Mouse (Mus musculus): ENCODE data around the gene Ffar2.

Gene Ffar2

DNA sequence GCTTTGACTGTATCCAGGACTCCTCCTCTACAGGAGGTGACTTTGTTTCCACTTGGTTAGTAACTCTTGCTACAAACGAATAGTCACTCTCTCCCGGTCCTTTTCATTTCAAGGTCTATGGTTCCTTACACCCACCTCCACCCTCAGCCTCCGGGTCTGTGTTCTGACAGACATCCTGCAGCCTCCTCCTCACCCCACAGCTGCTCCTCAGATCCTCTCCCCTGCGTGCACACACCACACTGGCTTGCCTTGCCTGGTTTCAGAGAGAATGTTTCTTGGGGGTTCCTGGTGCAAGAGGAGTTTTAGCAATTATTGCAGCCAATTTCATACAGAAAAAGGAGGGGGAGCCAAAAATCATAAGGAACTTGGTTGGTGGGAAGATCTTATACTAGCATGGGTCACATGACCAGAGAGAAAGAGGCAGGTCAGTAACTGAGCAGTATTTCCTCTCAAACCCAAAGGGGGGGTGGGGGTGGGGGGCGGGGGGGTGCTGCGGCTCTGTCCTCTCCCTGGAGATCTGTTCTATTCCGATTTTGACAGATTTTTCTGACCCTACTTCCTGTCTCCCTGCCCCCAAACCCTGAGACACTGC lies 2.6 kb downstream of the Ffar2 start:
- DNase-seq: peak in 1 of 2 experiments; percentile 23

DNA sequence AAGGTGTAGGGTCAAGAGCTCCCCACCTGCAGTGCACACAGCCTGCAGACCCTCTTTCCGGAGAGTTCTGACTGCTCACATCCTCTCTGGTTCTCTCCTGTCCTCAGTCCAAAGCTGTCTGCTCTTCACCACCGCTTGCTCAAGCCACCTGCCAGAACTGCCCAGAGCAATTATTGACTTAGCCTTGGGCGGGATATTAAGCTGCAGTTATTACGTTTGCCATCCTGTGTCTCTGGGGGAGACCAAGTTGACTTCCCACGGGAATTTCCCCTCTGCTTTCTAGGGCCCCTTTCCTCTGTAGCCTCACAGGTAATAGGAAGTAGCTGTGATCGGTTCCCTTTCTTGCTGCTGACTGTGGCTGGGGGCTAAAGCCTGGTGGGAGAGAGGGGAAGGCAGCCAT lies 3.4 kb downstream of the Ffar2 start:
- DNase-seq: peak in 1 of 2 experiments; percentile 31

DNA sequence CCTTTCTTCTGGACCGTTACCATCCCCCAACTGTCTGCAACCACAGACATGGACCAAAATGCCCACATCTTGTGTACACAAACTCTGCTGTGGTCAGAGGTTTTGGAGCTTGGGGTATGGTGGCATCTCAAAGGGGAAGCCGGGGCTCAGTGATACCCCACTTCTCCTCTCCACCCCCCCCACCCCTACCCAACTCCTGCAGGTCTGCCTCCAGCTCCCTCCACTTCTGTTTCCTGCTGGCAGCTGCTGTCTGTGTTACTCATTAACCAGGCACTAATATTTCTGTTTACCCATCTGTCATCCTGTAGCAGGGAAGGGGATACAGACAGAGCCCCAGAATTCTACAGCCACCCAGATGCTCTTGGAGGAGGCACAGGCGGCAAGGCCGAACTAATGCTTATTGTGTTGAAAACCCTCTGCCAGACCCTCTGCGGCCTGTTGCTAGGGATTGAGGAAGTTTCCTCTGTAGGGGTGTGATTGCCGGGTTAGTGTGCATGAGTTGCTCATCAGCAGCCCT lies 11.2 kb downstream of the Ffar2 start:
- no peak for DNase-seq

DNA sequence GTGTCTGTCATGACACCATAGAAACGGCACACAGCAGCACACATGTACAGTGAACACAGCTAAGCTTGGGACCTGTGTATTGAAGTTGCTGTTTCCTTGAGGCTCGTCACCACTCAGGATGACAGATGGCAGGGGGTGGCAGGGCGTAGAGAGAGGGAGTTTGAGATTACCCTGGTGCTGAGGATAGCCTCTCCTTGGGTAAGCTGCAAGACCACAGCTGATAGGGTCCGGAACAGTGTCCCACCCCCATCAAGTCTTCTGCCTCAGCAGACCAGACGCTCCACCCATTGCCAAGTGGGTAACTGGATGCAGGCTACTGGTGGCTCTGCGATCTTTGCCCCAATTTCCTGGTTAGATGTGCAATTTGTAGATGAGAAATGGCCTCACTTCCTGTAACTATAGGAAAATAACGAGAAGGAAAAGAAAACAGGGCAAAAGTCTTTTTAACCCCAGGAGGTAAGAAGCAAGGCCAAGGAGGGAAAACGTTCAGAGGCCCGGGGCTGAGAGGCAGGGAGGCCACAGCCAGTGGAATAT lies 11.8 kb downstream of the Ffar2 start:
- DNase-seq: no peak

DNA sequence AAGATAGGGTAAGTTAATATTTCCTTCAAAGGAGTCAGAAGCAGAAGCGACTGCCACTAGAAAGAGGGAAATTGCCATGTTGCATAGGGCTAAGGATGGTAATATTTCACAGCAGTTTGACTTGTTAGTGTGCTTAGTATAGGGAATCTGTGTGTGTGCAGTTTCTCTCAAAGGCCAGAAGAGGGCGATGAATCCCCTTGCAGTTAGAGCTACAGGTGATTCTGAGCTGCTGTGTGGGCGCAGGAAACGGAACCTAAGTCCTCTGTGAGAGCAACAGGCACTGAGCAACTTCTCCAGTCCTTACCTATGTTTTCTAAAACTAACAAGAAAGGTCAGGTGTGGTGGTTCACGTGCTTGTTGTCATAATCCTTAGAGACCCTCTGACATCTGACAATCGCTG lies 13.3 kb downstream of the Ffar2 start:
- peak; percentile 35 for DNase-seq

DNA sequence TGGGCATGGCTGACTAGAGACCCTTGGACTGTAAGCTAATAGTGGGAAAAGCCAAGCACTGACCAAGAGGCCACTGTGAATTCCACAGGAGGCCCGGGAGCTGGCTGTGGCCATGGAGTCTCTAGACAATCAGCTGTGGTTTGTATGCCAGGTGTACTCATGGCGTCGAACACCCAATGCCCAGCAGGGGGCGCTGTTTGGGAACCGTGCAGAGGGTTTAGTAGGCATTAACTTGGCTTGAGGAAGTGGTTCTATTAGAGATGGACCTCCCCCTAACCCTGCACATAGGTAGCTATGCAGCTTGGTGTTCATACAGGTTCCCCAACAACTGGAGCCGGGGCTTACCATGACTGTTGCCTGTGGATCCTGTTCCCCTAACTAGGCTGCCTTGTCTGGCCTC lies 17.7 kb downstream of the Ffar2 start:
- peak; percentile 94 for DNase-seq

DNA sequence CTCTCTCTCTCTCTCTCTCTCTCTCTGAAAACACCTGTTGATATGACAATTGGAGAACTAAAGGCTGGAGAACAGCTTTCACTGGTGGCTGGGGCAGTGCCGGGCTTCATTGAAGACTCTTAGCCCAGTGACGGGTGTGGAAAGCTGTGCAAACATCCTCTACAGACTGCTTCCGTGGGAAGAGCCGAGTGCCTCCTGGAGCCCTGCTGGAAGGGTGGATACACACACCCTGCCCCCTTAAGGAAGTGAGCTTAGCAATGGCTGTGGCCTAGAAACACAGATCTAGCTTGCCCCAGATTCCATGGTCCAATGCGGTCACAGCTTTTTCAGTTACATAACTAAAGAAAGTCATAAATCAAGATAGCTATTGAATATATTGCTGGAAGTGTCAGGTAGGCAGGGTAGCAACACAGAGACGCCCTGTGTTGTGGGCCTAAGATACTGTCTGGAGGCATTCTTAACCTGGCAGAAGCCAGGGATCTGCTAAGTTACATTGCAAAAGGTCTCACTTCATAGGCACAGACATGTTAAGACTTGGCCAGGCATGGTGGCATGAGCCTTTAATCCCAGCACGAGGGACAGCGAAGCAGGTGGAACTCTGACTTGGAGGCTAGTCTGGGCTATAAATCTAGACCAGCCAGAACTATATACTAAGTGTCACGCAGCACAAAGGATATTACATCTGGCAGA lies 19.4 kb downstream of the Ffar2 start:
- DNase-seq: no peak

DNA sequence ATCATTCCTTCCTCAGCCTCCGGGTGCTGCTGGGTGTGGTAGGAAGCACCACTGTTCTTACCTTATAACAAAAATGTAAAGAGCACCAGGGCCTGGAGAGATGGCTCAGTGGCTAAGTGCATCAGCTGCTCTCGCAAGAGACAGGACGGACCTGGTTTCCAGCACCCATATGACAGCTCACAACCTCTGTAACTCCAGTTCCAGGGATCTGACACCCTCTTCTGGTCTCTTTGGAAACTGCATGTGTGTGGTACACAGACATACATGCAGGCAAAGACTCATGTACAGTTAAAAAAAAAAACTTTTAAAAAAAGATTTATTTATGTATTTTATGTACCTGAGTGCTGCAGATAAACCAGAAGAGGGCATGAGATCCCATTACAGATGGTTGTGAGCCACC lies 20.3 kb downstream of the Ffar2 start:
- DNase-seq: no peak

DNA sequence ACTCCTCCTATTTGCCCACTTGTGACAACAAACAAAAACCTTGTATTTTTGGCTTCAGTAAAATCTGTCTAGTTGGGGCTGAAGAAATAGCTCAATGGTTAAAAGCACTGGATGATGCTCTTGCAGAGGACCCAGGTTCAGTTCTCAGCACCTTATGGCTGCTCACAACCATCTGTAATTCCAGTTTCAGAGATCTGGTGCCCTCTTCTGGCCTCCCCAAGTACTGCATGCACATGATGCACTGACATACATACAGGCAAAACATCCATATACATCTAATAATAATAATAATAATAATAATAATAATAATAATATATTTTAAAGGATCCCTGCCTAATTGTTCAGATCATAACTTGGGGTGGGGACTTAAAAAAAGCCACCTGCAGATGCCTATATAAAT lies 22.9 kb downstream of the Ffar2 start:
- peak; percentile 20 to 26 for DNase-seq

DNA sequence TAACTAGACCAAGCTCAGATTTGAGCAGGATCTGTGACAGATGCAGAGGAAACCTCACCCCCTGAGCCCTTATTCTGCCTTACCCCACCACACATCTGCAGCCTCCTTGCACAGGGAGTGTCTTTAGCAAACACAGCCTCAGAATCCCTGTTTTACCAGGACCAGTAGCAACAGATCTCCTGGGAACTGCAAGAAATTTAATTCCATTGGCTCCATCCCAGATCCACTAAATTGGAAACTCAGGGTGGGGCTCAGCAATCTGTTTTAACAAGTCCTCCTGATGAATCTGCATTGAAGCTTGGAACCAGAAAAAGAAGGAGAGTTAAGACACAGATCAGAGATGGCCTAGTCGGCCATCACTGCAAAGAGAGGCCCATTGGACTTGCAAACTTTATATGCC lies 26.8 kb downstream of the Ffar2 start:
- DNase-seq: no peak

DNA sequence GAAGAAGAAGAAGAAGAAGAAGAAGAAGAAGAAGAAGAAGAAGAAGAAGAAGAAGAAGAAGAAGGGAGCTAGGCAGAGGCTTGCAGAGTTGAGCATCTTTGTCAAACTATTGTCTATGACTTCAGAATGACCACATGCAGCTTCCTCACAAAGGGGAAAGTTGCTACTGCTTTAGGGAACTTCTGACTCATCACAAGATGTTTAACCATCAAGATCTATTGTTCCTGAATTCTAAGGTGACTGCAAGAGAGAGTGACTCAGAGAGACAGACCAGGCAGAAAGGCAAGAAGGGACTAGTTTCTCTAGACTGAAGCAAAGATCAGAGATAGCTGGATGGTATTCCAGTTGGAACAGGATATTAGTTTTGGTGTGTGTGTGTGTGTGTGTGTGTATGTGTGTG lies 28.7 kb downstream of the Ffar2 start:
- no peak for DNase-seq

DNA sequence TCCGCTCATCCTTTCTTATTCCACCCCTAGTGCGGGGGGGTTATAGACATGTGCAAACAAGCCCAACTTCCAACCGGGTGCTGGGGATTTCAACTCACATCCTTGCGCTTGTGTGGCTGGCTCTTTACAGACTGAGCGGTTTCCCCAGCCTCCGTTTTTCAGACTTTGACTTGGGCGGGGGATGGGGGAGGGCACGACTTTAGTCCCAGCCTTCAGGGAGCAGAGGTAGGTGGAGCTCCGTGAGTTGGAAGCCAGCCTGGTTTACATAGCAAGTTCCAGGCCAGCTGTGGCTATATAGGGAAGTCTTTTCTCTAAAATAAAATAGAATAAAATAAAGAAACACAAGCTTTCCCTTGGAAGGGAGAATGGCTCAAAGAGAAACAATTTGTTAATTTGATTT lies 31.7 kb downstream of the Ffar2 start:
- no peak for DNase-seq

DNA sequence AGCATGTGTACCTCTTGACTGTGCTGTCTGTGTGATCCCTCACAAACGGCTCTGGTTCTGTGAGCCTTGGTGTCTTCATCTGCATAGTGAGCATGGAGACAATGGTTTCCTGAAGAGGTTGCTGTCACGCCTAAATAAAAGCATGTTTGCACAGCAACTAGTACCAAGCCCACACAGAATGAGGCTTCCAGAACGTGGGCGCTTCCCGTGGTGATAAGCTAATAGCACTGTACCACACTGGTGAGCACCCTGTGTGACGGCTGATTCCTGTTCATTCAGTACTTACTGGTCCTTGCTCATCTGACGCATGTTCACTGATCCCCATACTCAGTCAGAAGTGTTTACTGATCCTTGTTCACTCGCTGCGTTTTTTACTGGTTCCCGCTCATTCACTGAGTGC lies 33.4 kb downstream of the Ffar2 start:
- DNase-seq: no peak

DNA sequence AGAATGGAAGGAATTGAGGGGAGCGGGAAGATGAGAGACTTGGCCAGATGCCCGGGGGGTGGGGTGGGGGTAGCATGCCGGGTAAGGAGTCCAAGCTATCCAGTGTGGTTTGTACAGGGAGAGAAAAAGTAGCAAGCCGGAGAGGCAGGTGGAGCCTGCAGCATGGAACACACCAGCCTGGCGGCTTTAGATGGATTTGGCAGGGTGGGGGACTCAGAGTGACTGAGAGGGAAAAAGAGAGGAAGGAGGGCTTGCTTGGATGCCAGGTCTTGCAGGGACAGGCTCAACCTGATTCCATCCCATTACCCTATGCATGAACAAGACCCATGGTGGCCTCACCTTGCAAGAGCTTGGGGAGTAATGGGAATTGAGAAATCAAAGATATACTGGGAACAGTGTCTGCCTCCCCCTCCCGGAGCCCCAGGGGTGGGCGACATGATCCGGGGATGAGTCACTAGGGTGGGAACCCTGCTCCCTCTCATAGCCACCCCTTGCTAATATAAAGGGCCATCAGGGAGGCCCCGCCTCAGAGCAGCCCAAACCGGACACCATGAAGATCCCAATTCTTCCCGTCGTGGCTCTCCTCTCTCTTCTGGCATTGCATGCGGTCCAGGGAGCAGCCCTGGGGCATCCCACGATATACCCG lies 36.1 kb downstream of the Ffar2 start, which contains the start of gene Krtdap:
TSS of gene Krtdap (plus strand) at position 520 of the 646 bp plus-strand sequence.
- DNase-seq: no peak

DNA sequence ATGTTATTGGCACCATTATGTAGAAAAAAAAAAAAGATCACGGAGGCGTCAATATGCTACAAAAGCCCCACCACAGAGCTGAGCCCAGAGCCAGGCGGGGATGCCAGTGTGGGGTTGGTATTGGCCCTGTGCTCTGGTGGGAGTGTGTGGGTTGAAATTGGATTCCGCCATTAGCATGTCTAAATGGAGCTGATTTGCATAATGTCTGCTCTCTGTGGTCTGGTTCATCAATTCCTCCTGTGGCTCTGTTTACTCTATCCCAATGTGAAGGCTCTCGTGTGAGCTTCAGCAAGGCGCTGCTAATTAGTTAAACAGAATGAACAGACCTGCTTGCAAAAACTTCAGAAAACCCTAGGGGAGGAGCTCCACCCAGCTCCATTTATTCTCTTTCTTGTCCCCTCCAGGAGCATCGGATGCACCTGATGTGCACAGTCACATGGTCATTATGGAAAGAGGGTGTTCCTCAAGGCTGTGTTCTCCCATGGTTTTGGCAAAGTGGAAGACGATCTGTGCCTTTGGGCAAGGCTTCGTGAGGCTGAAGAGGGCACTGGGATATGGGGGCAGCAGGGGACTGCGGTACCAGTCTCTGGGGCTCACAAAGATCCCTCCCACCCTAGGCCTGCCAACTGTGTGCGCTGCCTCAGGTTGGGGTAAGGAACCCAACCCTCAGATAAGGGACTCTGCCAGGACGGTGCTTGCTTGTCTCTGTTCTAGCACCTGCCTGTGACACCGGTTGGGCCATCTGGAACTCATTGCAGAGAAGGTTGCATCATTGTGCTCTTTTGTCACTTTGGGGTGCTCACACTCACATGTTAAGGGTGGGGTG lies 37.6 kb downstream of the Ffar2 start:
- DNase-seq: no peak

DNA sequence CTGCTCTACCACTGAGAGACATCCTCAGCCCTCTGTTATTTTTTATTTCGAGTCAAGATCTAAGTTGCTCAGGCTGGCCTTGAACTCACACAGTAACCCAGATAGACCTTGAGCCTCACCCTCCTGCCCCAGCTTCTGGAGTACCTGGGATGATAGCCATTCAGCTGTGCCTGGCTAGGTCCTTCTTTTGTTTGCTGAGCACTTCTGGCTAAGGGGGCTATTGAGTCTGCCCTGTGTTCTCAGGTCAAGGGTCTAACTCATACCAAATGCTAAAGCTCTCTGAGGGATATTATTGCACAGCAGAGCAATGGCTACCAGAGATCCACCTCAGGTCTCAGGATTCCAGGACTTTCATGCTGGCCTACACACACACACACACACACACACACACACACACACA lies 38.4 kb downstream of the Ffar2 start:
- DNase-seq: no peak

DNA sequence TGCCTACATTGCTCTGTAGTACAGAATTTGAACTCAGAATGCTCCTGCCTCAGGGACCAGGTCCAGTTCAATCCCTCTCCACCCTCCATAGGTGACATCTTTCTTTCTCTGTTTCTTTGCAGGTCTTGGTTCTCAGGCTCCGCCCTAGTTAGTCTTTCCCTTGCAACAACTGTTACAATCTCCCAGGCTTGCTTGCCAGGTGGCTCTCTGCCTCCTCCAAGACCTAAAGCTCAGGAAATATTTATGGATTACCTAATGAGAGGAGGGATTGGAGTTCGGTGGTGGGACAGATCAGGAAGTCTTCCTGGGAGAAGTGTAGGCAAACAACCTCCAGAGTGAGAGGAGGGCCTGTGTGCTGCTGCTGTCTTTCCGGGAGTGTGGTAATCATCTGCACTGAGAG lies 40.9 kb downstream of the Ffar2 start:
- DNase-seq: no peak

DNA sequence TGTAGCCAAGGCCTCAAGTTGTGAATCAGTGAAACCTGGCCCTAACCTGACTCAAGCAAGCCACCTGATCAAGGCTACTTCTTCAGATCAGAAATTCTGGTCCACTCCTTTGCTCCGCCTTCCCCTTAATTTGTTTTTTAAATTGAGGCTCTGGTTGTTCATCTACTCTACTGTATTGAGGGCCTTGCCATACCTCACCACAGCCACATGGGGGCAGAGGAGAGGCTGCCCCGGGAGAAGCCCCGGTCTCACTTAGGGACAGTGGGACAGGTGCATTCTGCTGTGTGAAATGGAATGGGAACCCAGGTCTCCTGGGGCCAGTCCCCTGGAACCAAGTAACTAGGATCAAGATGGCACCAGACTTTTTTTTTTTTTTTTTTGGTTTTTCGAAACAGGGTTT lies 41.8 kb downstream of the Ffar2 start:
- peak; percentile 56 to 58 for DNase-seq

DNA sequence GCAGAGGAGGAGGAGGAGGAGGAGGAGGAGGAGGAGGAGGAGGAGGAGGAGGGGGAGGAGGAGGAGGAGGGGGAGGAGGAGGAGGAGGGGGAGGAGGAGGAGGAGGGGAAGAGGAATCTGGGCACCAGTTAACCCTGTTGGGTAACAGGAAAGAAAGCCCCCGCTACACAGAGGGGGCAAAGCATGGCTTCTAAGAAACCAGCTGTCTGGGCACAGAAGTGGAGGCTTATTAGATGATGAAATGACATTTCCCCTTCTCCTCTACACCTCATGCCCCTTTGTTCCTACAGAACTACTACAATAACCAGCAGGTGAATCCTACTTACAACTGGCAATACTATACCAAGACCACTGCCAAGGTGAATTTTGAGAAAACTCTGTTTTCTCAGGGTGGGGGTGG lies 45.7 kb downstream of the Ffar2 start:
- no peak for DNase-seq

DNA sequence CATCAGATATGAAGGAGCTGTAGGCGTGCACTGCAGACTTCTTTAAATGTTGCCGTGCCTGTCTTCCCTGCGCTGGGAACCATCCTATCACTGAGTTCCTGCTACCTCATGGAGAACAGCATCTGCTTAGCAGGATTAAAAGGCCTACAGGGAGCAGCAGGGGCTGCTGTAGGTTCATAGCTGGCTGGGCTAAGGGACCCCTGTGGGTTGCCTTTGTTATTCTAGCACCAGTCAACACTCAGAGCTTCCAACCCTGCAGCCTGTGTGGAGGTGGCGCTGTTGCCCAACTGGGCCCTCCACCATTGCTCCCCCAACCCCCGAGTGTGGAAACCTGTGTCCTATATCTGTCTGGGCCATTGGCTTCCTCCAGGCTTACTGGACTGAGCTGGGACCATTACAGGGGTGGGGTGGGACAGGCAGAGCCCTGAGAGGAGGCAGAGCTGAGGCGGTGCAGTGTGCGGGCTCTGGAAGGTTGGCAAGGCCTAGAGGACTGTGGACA lies 46.4 kb downstream of the Ffar2 start:
- no peak for DNase-seq

DNA sequence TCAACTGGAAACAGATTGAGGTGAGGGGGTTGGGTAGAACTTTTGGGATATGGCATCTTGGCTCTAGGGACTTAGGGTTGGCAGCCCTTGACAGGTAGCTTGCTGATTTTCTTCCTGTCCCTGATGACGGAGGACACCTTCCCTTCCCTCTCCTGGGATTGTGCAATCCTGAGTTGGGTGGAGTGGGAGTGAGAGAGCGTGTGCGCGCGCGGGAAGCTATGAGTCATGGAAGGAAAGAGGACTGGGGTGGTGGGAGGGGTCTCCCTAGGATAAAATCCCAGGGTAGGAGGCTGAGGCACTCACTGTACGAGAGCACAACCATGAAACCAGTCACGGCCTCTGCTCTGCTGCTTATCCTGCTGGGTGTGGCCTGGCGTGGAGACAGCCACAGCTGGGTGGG lies 47.5 kb downstream of the Ffar2 start:
- no peak for DNase-seq

DNA sequence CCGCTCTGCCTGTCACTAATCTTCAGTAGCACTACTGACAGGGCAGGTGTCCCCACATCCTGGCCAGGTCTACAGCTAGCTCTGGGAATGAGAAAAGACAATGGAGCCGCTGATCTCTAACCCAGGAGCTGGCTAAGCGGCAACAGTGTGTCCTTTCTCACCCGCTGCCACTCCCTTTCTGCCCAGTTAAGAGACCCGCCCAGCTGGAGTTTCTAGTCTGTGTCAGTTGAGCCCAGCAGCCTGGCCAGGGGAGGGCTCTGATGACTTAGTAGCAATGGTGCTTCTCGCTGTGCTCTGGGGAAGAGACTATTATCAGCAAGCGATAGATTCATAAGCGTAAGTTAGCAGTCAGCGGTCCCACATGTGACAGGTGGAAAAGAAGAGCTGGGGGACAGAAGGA lies 54.3 kb downstream of the Ffar2 start:
- peak; percentile 23 to 29 for DNase-seq
